Mouse (Mus musculus) right cerebral cortex, postnatal 10 days (tissue): ENCODE data around the gene Mapk8ip2.

Experiments
- DNase-seq, 2 experiments: peaks; one replicate each; pipeline ENCODE4 v3.0.0; 2021; ENCODE audit warnings: low spot score in 2 of 2

Mapk8ip2 gene

GRCm38 (mm10) chr15:89480584-89480983 is 26.9 kb downstream of the Mapk8ip2 start:
- peak in 1 of 2 experiments; percentile 24 for DNase-seq

GRCm38 (mm10) chr15:89488182-89488581 is 34.5 kb downstream of the Mapk8ip2 start:
- no peak for DNase-seq

- no peak for DNase-seq
Measured at GRCm38 (mm10) chr15:89488611-89489117, 35.0 kb downstream of the Mapk8ip2 start.

- no peak for DNase-seq
Measured at GRCm38 (mm10) chr15:89494970-89495369, 41.3 kb downstream of the Mapk8ip2 start.

- DNase-seq, result no peak
Measured at GRCm38 (mm10) chr15:89496131-89496530, 42.4 kb downstream of the Mapk8ip2 start.

- DNase-seq, result no peak
Measured at GRCm38 (mm10) chr15:89496841-89497240, 43.1 kb downstream of the Mapk8ip2 start.

- no peak for DNase-seq
Measured at GRCm38 (mm10) chr15:89497391-89498048, 43.8 kb downstream of the Mapk8ip2 start.

GRCm38 (mm10) chr15:89498049-89498960 is 44.6 kb downstream of the Mapk8ip2 start:
- DNase-seq, result peak; percentile 92 to 93

GRCm38 (mm10) chr15:89498961-89499688 is 45.4 kb downstream of the Mapk8ip2 start, which contains the start of gene Shank3:
Gene Shank3 (plus strand): TSS chr15:89499623.
- peak; percentile 63 to 69 for DNase-seq

GRCm38 (mm10) chr15:89499784-89500220 is 46.1 kb downstream of the Mapk8ip2 start:
- DNase-seq, result peak; percentile 83

GRCm38 (mm10) chr15:89500221-89500791 is 46.6 kb downstream of the Mapk8ip2 start:
- DNase-seq, result peak; percentile 51 to 67

- no peak for DNase-seq
Measured at GRCm38 (mm10) chr15:89501321-89501720, 47.6 kb downstream of the Mapk8ip2 start.

- no peak for DNase-seq
Measured at GRCm38 (mm10) chr15:89504838-89505237, 51.1 kb downstream of the Mapk8ip2 start.

GRCm38 (mm10) chr15:89507751-89508150 is 54.0 kb downstream of the Mapk8ip2 start:
- DNase-seq, result no peak

GRCm38 (mm10) chr15:89512679-89513078 is 59.0 kb downstream of the Mapk8ip2 start:
- DNase-seq, result no peak
